Mouse (Mus musculus) forebrain, postnatal 0 days (tissue): ENCODE data around the gene Jak3. TPM values are rescaled to one million over a fixed set of nuclear protein-coding genes. Genes with fewer than 3 reads are reported as not detected.

Experiments used
- ATAC-seq: fragments of 200-750 bp; cut with Nextera tagmentation; 2 replicates; pipeline ENCODE4 v1.8.0; 2017; ENCODE audit warnings: mild to moderate bottlenecking, moderate library complexity
- DNase-seq: peaks from one replicate; pipeline ENCODE4 v3.0.0-alpha.2; 2015
- H3K27ac ChIP-seq: fragments of 300-500 bp; sonication (generic); 2 replicates; pipeline ENCODE4 v1.5.1; 2014; ENCODE audit warnings: low read depth, mild to moderate bottlenecking, antibody characterized with exemption, low read length, moderate library complexity, mixed read lengths
- H3K27me3 ChIP-seq: fragments of 300-500 bp; sonication (generic); 2 replicates; pipeline ENCODE4 v1.6.1; 2014; ENCODE audit warnings: mild to moderate bottlenecking, low read length, mixed read lengths; ENCODE audit not compliant: insufficient read depth
- H3K36me3 ChIP-seq: fragments of 300-500 bp; sonication (generic); 2 replicates; pipeline ENCODE4 v1.6.1; 2014; ENCODE audit warnings: mild to moderate bottlenecking, moderate library complexity; ENCODE audit not compliant: insufficient read depth
- H3K4me1 ChIP-seq: fragments of 300-500 bp; sonication (generic); 2 replicates; pipeline ENCODE4 v1.6.1; 2014; ENCODE audit warnings: antibody characterized with exemption; ENCODE audit not compliant: insufficient read depth
- H3K4me2 ChIP-seq: fragments of 300-500 bp; sonication (generic); 2 replicates; pipeline ENCODE4 v1.6.1; 2014; ENCODE audit warnings: low read depth, mild to moderate bottlenecking, moderate library complexity
- H3K4me3 ChIP-seq: fragments of 300-500 bp; sonication (generic); 2 replicates; pipeline ENCODE4 v1.5.1; 2014; ENCODE audit warnings: low read depth, low read length, mixed read lengths
- H3K9ac ChIP-seq: fragments of 300-500 bp; sonication (generic); 2 replicates; pipeline ENCODE4 v1.6.1; 2014; ENCODE audit warnings: mild to moderate bottlenecking
- H3K9me3 ChIP-seq: fragments of 300-500 bp; sonication (generic); 2 replicates; pipeline ENCODE4 v1.6.1; 2016; ENCODE audit warnings: low read length
- CTCF ChIP-seq: sonication (generic); IDR thresholded peaks from 2 replicates; pipeline ENCODE4 v1.5.1; 2016; ENCODE audit warnings: antibody characterized with exemption, control low read depth, low read depth
- WGBS: fragments of 180-500 bp; shearing (Covaris S2); extraction: QIAGEN DNeasy Blood & Tissue Kit; methylation state at CpG from one replicate; pipeline ENCODE4 v1.1.7; 2014; 5-methylcytosine and 5-hydroxymethylcytosine counted together
- polyA plus RNA-seq: library from polyadenylated mRNA; unstranded; fragments of >200 nt; fragmentation: Nextera tagmentation; extraction: Ambion mirVana; gene quantifications from 2 replicates; pipeline ENCODE4 v1.2.1, GENCODE M21; 2015
- total RNA-seq: library from RNA; depleted of rRNA; stranded (reverse); fragments of >200 nt; gene quantifications from 2 replicates; pipeline ENCODE4 v1.2.3, GENCODE M21; 2014

Jak3 gene
- total and polyA plus RNA-seq, 2 experiments from 2014 or later, result 4.4 to 7.3 TPM

DNA sequence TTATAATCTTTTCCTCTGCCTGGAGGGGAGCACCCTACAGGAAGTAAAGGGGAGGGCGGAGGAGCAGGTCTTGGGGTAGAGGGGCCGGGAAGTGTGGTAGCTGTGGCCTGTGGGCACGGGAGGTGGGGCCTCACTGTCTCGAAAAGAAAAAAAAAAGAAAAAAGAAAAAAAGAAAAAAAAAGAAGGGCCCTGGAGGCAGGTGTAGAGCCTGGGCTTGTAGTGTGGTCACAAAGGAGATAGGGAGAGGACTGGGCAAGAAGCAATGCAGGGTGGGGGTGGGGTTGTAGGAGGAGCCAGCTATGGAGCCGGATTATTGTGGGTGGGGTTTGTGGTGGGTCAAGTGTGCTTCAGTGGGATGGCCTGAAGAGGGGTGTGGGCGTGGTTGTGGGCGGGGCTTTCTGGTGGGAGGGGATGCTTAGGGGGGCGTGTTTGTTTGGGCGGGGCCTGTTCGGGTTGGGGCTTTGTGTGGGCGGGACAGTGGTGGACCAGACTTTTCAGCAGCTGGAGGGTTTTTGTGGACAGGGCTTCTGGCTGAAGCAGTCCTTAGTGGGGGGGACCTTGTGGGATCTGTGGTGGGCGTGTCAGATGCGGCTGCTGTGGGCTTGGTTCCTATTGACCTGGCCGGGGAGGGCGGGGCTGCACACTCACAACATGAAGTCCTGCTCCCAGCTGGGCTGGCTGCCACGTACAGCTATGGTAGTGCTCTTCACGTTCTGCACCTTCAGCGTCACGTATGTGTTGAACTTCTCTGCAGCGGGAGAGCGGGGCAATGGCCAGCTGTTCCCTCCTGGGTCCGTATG is 10.6 kb upstream of the Jak3 start:
- Histone ChIP-seq H3K27ac (no peak overlapping the region), H3K4me3 (no peak overlapping the region), H3K27me3 (no peaks in the 10 kb centered on the region), H3K9ac (no peak overlapping the region), H3K4me1 (peaks cover 12% of the 10 kb centered on the region), H3K36me3 (peaks cover 34% of the 10 kb centered on the region), H3K4me2 (no peak overlapping the region), H3K9me3 (no peaks in the 10 kb centered on the region)
- ATAC-seq (no peak), DNase-seq (no peak)
- TF ChIP-seq CTCF, result no peak
- WGBS, result 7% methylated on average over 22 of the region's 22 CpGs

DNA sequence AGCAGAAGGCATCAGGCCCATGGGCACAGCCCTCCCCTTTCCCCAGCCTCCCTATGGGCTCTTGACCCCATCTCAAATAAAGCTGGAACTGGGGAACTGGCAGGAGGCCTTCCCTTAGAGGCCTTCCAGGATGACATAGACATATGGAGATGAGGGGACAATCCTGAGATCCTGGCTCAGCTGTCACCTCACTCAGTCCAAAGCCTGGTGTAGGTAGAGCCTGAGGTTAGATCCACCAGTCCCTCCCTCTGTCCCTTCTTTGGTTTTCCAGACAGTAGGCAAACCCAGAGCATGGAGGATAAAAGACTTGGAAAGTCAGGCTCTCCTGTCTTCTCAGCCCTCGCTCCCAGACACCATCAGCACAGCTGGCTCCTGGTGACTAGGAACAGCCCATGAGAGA is 9.2 kb upstream of the Jak3 start:
- Histone ChIP-seq H3K36me3 (peaks cover 32% of the 10 kb centered on the region), H3K4me1 (peaks cover 13% of the 10 kb centered on the region), H3K4me2 (no peak overlapping the region), H3K27me3 (no peaks in the 10 kb centered on the region), H3K4me3 (no peak overlapping the region), H3K9ac (no peak overlapping the region), H3K27ac (peak overlapping the region; percentile 40; the same call in 1 of the 2 replicates), H3K9me3 (no peaks in the 10 kb centered on the region)
- 25% methylated on average over 1 of the region's 1 CpGs for WGBS
- no peak for ATAC-seq
- DNase-seq, result peak; percentile 40
- no peak for TF ChIP-seq CTCF

DNA sequence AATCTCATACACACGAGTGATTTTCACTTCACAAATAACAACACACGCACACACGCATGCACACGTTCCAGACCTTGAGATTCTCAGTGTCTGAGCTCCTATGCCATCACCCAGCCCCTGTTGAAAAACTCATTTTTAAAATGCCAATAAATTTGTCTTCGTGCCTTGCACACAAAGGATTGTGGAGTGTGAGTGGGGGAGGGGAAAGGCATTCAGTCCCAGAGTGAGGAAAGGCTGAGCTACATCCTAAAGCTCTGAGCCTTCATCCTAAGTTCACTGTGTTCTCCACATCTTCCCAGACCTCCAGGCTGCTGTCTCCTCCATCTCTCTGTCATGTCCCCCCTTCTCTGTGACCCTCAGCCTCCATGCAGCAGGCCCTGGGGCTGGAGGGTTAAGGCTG is 8.8 kb upstream of the Jak3 start:
- ATAC-seq, result no peak
- peak; percentile 57 for DNase-seq
- 33% methylated on average over 5 of the region's 5 CpGs for WGBS
- no peaks in the 10 kb centered on the region for H3K9me3 ChIP-seq
- peak overlapping the region; percentile 40 for H3K27ac ChIP-seq
- H3K4me1 ChIP-seq, result peaks cover 16% of the 10 kb centered on the region
- H3K4me2 ChIP-seq, result peak overlapping the region; percentile 35
- H3K4me3 ChIP-seq, result no peak overlapping the region
- H3K9ac ChIP-seq, result 0 out of 2 replicates have a peak overlapping the region, but pooled peaks have one; percentile 25
- no peaks in the 10 kb centered on the region for H3K27me3 ChIP-seq
- no peak for TF ChIP-seq CTCF
- peaks cover 28% of the 10 kb centered on the region for H3K36me3 ChIP-seq

DNA sequence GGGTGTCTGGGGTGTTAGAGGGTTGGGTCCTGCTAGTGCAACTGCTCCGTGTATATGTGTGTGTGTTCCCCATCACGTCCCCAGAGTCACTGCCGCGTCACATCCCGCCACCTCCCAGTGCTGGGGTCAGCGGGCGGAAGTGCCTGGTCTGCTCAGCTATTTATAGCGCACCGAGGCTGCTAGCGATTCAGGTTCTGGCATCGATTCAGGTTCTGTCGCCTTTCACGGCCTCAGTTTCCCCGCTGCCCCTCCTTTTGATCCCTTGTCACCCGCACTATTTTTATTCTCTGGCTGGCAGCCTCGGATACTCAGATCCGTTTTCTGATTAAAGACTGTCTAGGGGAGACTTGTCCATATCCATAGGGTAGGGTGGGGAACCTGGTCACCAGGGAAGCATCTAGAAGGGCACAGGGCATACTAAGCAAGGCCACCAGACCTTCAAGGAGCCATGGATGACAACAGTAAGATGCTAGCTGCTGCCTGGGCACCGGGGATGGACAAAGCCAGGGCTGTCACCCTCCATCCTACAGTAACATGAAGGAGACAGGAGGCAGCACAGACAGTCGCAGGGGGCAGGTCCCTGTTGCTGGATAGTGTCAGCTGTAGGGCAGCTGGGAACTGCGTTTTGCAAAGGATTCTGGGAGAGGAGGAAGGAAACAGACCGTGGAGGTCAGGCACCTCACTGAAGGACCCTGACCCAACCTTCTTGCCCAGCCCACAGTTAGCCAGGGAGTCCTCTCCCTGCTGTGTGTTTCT is 7.7 kb upstream of the Jak3 start:
- no peaks in the 10 kb centered on the region for H3K27me3 ChIP-seq
- ATAC-seq (no peak), DNase-seq (no peak)
- peak overlapping the region; percentile 35 for H3K4me2 ChIP-seq
- peaks cover 17% of the 10 kb centered on the region for H3K36me3 ChIP-seq
- TF ChIP-seq CTCF, result no peak
- no peak overlapping the region for H3K4me3 ChIP-seq
- no peaks in the 10 kb centered on the region for H3K9me3 ChIP-seq
- peak overlapping the region; percentile 7; the same call in 1 of the 2 replicates for H3K9ac ChIP-seq
- 7% methylated on average over 21 of the region's 21 CpGs for WGBS
- peaks cover 16% of the 10 kb centered on the region for H3K4me1 ChIP-seq
- no peak overlapping the region for H3K27ac ChIP-seq

DNA sequence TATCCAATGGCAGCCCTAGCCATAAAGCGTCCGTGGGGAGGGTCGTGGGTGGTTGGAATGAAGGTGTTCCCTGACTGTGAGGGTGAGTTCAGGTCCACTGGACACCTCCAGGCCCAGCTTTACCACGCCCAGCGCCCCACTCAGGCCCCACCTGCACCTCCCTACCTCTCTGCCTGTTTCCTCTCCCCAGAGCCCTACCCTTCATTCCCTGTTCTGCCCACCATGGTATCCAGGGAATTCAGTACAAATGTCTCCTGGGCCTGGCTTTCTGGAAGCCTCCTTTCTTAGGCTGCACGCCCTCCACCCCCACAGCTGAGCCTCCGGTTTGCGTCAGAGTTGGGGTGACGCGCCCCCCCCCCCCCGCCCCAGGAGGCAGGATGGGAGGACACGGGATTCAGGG is 5.9 kb upstream of the Jak3 start:
- no peak for TF ChIP-seq CTCF
- H3K4me2 ChIP-seq, result peak overlapping the region; percentile 76
- H3K4me3 ChIP-seq, result peak overlapping the region; percentile 60
- no peaks in the 10 kb centered on the region for H3K27me3 ChIP-seq
- ATAC-seq (peak; percentile 25), DNase-seq (peak; percentile 38)
- peaks cover 16% of the 10 kb centered on the region for H3K4me1 ChIP-seq
- 9% methylated on average over 8 of the region's 12 CpGs for WGBS
- H3K27ac ChIP-seq, result peak overlapping the region; percentile 86
- H3K9me3 ChIP-seq, result no peaks in the 10 kb centered on the region
- H3K36me3 ChIP-seq, result no peaks in the 10 kb centered on the region; the same call in 1 of the 2 replicates
- H3K9ac ChIP-seq, result peak overlapping the region; percentile 77

DNA sequence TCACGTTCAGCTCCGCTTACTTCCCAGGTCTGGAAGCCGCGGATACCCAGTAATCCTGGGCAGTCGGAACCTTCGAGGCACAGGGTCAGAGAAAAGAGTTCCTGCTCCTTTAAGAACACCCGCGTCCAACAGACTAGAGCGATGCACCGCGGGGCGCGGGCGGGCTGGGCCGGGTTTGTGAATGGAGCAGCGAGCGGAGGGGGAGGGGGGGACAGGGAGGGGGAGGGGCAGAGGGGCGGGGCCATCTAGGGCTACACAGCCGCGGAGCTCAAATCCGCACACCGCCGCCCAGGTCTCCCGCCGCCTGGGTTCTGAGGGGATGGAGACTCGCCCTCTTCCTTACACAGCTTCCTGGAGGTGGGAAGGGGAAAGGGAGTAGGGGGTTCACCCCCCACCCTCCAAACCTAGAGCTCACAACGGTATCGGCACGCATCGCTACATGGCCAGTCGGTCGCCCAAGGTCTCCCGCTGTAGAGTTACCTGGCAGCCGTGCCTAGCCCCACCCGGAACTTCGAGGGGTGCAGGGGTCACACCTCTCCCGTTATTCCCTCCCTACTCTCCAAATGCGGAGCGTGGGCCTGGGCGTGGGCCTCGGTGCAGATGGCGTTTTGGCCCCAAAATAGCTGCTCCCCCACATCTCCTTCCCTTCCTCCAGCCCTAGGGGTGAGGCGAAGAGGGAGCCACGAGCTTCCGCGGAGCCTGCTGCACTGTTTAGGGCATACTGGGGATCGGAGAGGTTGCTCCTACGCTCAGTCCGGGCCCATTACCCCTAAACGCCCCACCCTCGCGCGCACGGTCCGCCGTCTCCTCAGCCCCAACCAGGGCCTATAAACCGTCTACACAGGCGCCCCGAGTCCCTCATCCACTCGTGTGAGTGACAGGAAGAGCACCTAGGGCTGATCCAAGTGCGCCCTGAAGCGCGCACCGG is 5.2 kb upstream of the Jak3 start:
- WGBS, result under 1% methylated on average over 59 of the region's 64 CpGs
- Histone ChIP-seq H3K36me3 (no peaks in the 10 kb centered on the region), H3K4me2 (peak overlapping the region; percentile 76), H3K4me1 (peaks cover 21% of the 10 kb centered on the region), H3K4me3 (peak overlapping the region; percentile 60), H3K9me3 (no peaks in the 10 kb centered on the region), H3K9ac (peak overlapping the region; percentile 77), H3K27me3 (no peaks in the 10 kb centered on the region), H3K27ac (peak overlapping the region; percentile 86)
- DNase-seq (peak; percentile 91), ATAC-seq (peak; percentile 68)
- no peak for TF ChIP-seq CTCF
